Mouse (Mus musculus) hematopoietic stem cell, adult 5-6 weeks (primary cell): ENCODE data around the gene Olfr1006. TPM values are rescaled to one million over a fixed set of nuclear protein-coding genes. Genes with fewer than 3 reads are reported as not detected.
"Not testable (repeated sequence)": the region's sequence is repeated elsewhere in the genome, so short reads cannot be mapped to it uniquely, and the experiment has no call there.

Experiments
- ATAC-seq, 2 experiments: fragments of 125-278 bp in 1 of 2; replicated peaks in 1 of 2; 2 replicates each; pipeline ENCODE4 v1.8.0; 2016 to 2017; ENCODE audit warnings: inconsistent platforms in 2 of 2, mild to moderate bottlenecking in 2 of 2, moderate number of reproducible peaks in 2 of 2, low read depth in 1 of 2, moderate TSS enrichment in 1 of 2; ENCODE audit not compliant: low FRiP score in 2 of 2, poor library complexity in 2 of 2, severe bottlenecking in 2 of 2, insufficient read depth in 1 of 2, low TSS enrichment in 1 of 2
- total RNA-seq: library from RNA; stranded (forward); fragments of 172-1452, 232-1000 nt; gene quantifications from 2 replicates; pipeline ENCODE4 v1.2.3, GENCODE M21; 2017

The Olfr1006 gene
- not detected in 2 replicates for total RNA-seq

DNA sequence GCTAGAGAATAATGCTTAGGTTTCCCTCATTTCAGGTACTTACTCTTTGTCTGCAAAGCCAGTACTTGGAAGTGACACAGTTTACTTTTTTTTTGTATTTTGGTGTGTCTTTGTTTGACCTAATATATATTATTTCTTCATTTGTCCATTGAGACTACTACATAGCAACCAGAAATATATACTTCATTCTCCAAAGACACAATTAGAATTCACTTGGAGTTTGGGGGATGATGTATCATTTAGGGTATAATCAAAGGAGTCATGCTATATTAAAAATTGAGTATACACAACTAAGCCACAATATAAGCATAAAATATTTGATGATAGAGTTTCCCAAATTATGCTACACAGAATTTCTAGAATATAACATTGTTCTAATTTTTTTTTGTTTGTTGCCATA is at the start of gene Olfr1006:
Gene Olfr1006 (minus strand): TSS at position 101 of the 400 bp plus-strand sequence.
- no peak for ATAC-seq

DNA sequence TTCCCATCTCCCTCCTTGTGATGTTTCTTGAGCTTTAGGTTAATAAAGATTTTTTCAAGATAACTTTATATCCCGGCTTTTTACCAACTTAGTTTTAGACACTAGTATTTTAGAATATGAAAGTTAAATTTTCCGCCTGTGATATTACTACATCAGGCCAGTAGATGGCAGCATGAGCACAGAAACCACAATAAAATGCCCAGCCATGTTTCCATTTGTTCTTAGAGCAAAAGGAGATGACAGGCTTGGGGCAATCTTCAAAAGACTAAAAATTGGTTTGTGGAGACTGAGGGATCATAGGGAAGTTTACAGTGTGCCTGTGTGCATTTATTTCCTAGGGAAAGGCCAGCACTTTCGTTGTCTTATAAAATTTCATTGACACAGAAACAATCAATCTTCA is 47.2 kb upstream of the Olfr1006 start:
- peak in 1 of 2 experiments; percentile 71; a peak in 3 of 4 replicates for ATAC-seq

DNA sequence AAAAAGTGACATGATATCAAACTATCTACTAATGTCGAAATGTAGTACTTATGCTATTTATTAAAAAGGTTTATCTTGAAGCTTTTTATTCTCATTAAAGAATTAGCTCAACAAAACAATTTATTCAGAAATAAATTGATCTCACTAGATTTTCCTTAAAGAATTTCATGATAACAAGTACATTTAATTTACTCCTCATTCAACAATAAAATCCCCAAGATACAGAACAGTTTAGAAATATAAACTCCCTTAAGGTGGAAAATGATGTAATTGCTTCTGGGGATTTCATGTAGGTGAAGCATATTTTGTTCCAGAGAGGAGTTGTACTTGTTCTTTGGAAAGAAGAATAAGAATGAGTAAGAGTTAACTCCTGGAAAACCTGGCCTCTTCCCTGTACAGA is 36.6 kb upstream of the Olfr1006 start, which contains the start of gene Olfr1009:
Gene Olfr1009 (plus strand): TSS at position 301 of the 400 bp plus-strand sequence.
- no peak for ATAC-seq

DNA sequence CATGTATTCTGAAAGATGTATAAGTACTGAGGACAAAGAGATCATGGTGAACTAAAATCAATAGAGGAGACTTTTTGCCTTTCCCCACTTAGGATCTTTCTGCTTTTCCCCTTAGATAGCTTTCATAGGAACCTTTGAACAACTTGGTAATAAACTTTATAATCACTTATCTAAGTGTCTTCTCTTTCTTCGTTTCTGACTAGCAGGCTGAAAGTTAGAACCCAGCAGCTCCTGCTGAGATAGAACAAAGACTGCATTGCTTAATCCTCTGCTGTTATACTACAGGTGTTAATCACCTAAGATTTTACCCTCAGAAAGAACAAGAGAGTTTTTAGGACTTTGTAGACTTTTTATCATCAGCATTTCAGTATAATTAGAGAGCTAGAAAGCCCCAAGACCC is 32.6 kb upstream of the Olfr1006 start:
- no peak for ATAC-seq

DNA sequence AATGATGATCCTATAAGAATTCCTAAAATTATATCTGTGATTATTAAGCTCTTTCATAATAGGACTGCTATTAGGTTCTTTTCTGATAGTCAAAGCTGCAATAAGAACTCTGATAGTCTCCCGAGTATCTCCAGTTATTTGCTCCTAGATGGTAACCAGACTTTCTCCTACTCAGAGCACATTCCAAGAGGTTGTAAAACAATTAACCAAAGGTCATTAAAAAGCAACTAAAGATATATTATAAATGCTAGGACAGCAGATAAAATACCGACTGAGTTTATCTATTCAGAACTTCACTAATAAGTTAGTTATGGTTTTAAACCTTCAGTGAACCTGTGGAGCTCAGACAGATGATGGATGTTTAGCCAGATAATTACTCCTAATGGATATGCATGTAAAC is 32.1 kb upstream of the Olfr1006 start:
- not testable (repeated sequence) for ATAC-seq

DNA sequence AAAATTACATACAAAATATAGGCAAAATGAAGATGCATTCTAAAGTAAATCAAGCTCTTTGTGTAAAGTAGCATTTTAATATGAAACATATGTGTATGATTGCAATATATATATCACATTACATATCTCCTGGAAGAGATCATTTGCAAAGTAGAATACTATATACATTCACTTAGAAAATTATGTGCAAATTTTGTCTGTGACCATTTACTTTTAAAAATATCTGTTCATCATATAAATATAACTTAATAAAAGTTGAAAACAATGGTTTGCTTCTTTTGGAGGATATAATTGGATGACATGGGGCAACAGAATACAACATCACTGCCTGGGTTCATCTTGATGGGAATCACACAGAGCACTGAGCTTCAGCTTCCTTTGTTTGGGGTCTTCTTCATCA is 10.6 kb upstream of the Olfr1006 start, which contains the start of gene Olfr1008:
Gene Olfr1008 (plus strand): TSS at position 301 of the 400 bp plus-strand sequence.
- ATAC-seq: no peak

DNA sequence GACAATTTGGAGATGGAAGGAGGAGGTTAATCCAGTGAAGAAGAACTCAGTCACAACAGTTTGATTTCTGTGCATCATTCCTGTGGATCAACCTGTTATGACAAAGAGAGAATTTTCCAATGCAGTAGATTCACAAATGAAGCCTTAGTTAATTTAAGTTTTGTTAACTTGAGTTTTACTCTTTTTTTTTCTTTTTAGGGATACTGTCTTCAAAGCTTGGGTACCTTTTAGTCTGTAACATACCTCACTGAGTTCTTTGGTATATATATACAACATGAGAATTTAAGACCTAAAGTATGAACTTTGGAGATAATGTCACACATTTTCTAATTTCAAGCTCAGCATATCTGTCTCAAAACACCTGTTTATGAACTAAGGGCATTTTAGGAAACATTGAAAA is 14.2 kb downstream of the Olfr1006 start, which contains the start of gene Olfr154:
Gene Olfr154 (minus strand): TSS at position 101 of the 400 bp plus-strand sequence.
- not testable (repeated sequence) for ATAC-seq

DNA sequence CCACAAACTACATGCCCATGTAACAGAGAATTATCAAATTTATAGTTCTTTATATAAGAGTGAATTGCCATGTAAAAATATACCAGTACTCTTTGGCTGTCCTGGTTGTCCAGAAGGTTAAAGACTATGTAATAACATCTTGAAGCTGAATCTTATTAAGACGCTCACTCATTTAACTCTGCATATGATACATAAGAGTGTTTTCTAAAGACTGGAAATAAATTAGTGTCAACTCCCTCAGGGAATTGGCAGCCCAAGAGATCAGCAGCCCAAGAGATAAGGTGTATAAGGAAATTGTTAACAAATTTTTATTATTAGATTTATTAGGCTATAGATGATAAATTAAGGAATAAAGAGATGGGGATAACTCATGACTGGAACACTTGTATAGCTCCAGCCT is 28.0 kb downstream of the Olfr1006 start, which contains the start of gene Olfr1002:
Gene Olfr1002 (minus strand): TSS at position 101 of the 400 bp plus-strand sequence.
- ATAC-seq: no peak

Other genes with a start within 250 kb of the Olfr1006 start
- not detected in 2 replicates for gene Olfr994, start 242.3 kb downstream of the Olfr1006 start, total RNA-seq
- gene Olfr995, start 235.1 kb downstream of the Olfr1006 start, total RNA-seq: not detected in 2 replicates
- gene 4833423E24Rik, start 159.7 kb downstream of the Olfr1006 start, total RNA-seq: not detected in 2 replicates
- gene Olfr996, start 99.6 kb downstream of the Olfr1006 start, total RNA-seq: not detected in 2 replicates
- gene Olfr998, start 89.8 kb downstream of the Olfr1006 start, total RNA-seq: not detected in 2 replicates
- gene Olfr1000, start 66.9 kb downstream of the Olfr1006 start, total RNA-seq: not detected in 2 replicates
- gene Olfr1002, start 28.1 kb downstream of the Olfr1006 start, total RNA-seq: not detected in 2 replicates
- not detected in 2 replicates for gene Olfr154, start 14.3 kb downstream of the Olfr1006 start, total RNA-seq
- gene Olfr1008, start 10.7 kb upstream of the Olfr1006 start, total RNA-seq: not detected in 2 replicates
- gene Olfr1009, start 36.7 kb upstream of the Olfr1006 start, total RNA-seq: not detected in 2 replicates
- not detected in 2 replicates for gene Olfr1012, start 84.0 kb upstream of the Olfr1006 start, total RNA-seq
- not detected in 2 replicates for gene Olfr1013, start 88.3 kb upstream of the Olfr1006 start, total RNA-seq
- gene Olfr1014, start 93.9 kb upstream of the Olfr1006 start, total RNA-seq: not detected in 2 replicates
- gene Olfr1015, start 103.2 kb upstream of the Olfr1006 start, total RNA-seq: not detected in 2 replicates
- not detected in 2 replicates for gene Olfr1016, start 123.8 kb upstream of the Olfr1006 start, total RNA-seq
- gene Olfr1018, start 139.7 kb upstream of the Olfr1006 start, total RNA-seq: not detected in 2 replicates
- not detected in 2 replicates for gene Olfr1019, start 166.7 kb upstream of the Olfr1006 start, total RNA-seq
- gene Olfr1020, start 168.3 kb upstream of the Olfr1006 start, total RNA-seq: not detected in 2 replicates
- not detected in 2 replicates for gene Olfr1022, start 189.8 kb upstream of the Olfr1006 start, total RNA-seq
- gene Olfr1023, start 206.9 kb upstream of the Olfr1006 start, total RNA-seq: not detected in 2 replicates
- gene Olfr1024, start 226.3 kb upstream of the Olfr1006 start, total RNA-seq: not detected in 2 replicates
- gene Olfr1025-ps1, start 236.4 kb upstream of the Olfr1006 start, total RNA-seq: not detected in 2 replicates
- gene Olfr1026, start 242.8 kb upstream of the Olfr1006 start, total RNA-seq: not detected in 2 replicates